Mouse (Mus musculus) liver, postnatal 0 days (tissue): ENCODE data around the gene Rasgef1b. TPM values are rescaled to one million over a fixed set of nuclear protein-coding genes. Genes with fewer than 3 reads are reported as not detected.

Experiments used
- ATAC-seq: fragments of 200-750 bp; cut with Nextera tagmentation; 2 replicates; pipeline ENCODE4 v1.8.0; 2017; ENCODE audit warnings: mild to moderate bottlenecking, moderate library complexity
- DNase-seq: peaks from one replicate; pipeline ENCODE4 v3.0.0-alpha.2; 2016
- H3K27ac ChIP-seq: fragments of 300-500 bp; sonication (generic); 2 replicates; pipeline ENCODE4 v1.5.1; 2014; ENCODE audit warnings: antibody characterized with exemption, moderate library complexity, mild to moderate bottlenecking, low read depth
- H3K27me3 ChIP-seq: fragments of 300-500 bp; sonication (generic); 2 replicates; pipeline ENCODE4 v1.6.1; 2014; ENCODE audit warnings: low read length, control low read depth, mixed read lengths; ENCODE audit not compliant: insufficient read depth
- H3K36me3 ChIP-seq: fragments of 300-500 bp; sonication (generic); replicated peaks from 2 replicates; pipeline ENCODE4 v1.6.1; 2014; ENCODE audit warnings: mild to moderate bottlenecking, control low read depth, low read length, moderate library complexity, mixed read lengths; ENCODE audit not compliant: insufficient read depth
- H3K4me1 ChIP-seq: fragments of 300-500 bp; sonication (generic); 2 replicates; pipeline ENCODE4 v1.6.1; 2014; ENCODE audit warnings: antibody characterized with exemption, mild to moderate bottlenecking, control low read depth; ENCODE audit not compliant: insufficient read depth
- H3K4me2 ChIP-seq: fragments of 300-500 bp; sonication (generic); 2 replicates; pipeline ENCODE4 v1.6.1; 2014; ENCODE audit warnings: low read depth, mild to moderate bottlenecking, low read length, moderate library complexity, mixed read lengths
- H3K4me3 ChIP-seq: fragments of 300-500 bp; sonication (generic); 2 replicates; pipeline ENCODE4 v1.5.1; 2014; ENCODE audit warnings: low read depth, low read length
- H3K9ac ChIP-seq: fragments of 300-500 bp; sonication (generic); replicated peaks from 2 replicates; pipeline ENCODE4 v1.6.1; 2014; ENCODE audit warnings: mild to moderate bottlenecking, moderate library complexity
- H3K9me3 ChIP-seq: fragments of 300-500 bp; sonication (generic); 2 replicates; pipeline ENCODE4 v1.6.1; 2016; ENCODE audit warnings: mild to moderate bottlenecking, control low read depth, low read length, mixed read lengths
- CTCF ChIP-seq: sonication (generic); IDR thresholded peaks from 2 replicates; pipeline ENCODE4 v1.5.1; 2016; ENCODE audit warnings: antibody characterized with exemption, low read depth
- EP300 ChIP-seq: IDR thresholded peaks from 2 replicates; pipeline ENCODE4 v1.6.1; 2016; ENCODE audit warnings: antibody characterized with exemption, low read depth, mild to moderate bottlenecking
- WGBS: fragments of 180-500 bp; shearing (Covaris S2); extraction: QIAGEN DNeasy Blood & Tissue Kit; methylation state at CpG from one replicate; pipeline ENCODE4 v1.1.7; 2014; ENCODE audit not compliant: insufficient replicate concordance; 5-methylcytosine and 5-hydroxymethylcytosine counted together
- polyA plus RNA-seq: library from polyadenylated mRNA; unstranded; fragments of >200 nt; fragmentation: Nextera tagmentation; extraction: Ambion mirVana; gene quantifications from 2 replicates; pipeline ENCODE4 v1.2.1, GENCODE M21; 2015

Rasgef1b gene
- polyA plus RNA-seq, 1 experiment from 2014 or later: 11.8 TPM

DNA sequence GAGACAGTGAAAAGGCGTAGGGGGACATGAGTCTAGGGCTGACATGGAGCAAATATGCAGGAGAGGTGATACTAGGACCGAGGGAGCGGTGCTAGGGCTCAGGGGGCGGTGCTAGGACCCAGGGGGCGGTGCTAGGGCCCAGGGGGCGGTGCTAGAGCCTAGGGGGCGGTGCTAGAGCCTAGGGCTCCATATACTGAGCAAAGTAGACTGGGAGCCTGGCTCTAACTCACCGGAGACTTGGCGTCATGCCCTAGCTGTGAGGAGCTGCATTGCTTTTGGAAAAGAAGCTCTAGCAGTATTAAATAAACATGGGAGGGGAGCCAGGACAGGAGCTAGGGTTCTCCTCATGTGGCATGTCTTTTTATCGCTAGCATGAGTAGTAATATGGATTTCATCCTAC is 75.9 kb downstream of the Rasgef1b start:
- WGBS: 69% methylated on average over 10 of the region's 10 CpGs
- Histone ChIP-seq H3K4me2 (no peak overlapping the region), H3K36me3 (no peaks in the 10 kb centered on the region), H3K4me3 (no peak overlapping the region), H3K9ac (no peak overlapping the region), H3K27ac (no peak overlapping the region), H3K9me3 (no peaks in the 10 kb centered on the region), H3K27me3 (no peaks in the 10 kb centered on the region), H3K4me1 (no peaks in the 10 kb centered on the region)
- no peak for ATAC-seq
- DNase-seq: no peak
- TF ChIP-seq CTCF (no peak), EP300 (no peak)

DNA sequence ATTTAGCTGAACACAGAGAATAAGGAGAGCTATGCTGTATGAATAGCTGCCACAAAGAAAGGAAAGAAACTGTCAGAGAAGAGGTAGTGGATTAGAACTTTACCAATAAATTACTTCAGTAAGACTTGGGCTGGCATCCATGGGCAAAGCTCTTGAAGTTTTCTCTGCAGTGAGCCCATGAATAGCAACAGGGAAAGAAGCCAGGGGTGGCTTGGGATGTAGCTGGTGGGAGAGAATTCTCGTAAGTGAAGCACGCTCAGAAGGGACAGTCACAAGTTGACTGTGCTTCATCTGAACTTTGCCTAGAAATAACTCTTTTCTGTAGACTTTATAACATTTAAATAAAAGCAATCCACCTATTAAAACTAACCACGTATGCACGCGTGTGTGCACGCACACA is 87.5 kb downstream of the Rasgef1b start:
- DNase-seq (no peak), ATAC-seq (no peak)
- no peak overlapping the region for H3K27ac ChIP-seq
- H3K9me3 ChIP-seq: no peaks in the 10 kb centered on the region
- no peaks in the 10 kb centered on the region for H3K27me3 ChIP-seq
- no peak overlapping the region for H3K9ac ChIP-seq
- no peak overlapping the region for H3K4me2 ChIP-seq
- H3K4me1 ChIP-seq: no peaks in the 10 kb centered on the region
- TF ChIP-seq EP300: no peak
- TF ChIP-seq CTCF: no peak
- no peaks in the 10 kb centered on the region for H3K36me3 ChIP-seq
- H3K4me3 ChIP-seq: no peak overlapping the region
- WGBS: 84% methylated on average over 6 of the region's 6 CpGs

DNA sequence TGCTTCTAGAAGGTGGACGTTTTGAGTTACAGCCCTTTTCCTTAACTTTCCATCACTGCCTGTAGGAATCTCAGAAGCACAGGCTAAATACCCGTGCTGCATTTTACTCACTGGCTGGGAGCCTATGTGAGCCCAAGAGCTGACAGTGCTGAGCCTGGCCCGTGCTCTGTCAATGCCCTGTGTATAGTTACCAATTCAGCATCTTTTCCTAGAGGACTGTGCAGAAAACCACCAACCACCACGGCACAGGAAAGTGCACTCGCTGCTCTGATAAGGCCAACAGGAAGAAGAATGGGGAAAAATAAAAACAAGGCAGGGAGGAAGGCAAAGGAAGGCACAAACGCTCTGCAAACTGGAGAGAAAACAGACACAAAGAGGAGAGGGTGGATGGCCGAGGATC is 92.3 kb downstream of the Rasgef1b start:
- Histone ChIP-seq H3K27me3 (no peaks in the 10 kb centered on the region), H3K4me1 (peaks cover 14% of the 10 kb centered on the region), H3K36me3 (no peaks in the 10 kb centered on the region), H3K27ac (no peak overlapping the region), H3K9ac (no peak overlapping the region), H3K4me2 (no peak overlapping the region), H3K9me3 (no peaks in the 10 kb centered on the region), H3K4me3 (no peak overlapping the region)
- no peak for DNase-seq
- no peak for ATAC-seq
- peak; percentile 18; the same call in 1 of the 2 replicates for TF ChIP-seq EP300
- no peak for TF ChIP-seq CTCF
- WGBS: 16% methylated on average over 7 of the region's 7 CpGs

DNA sequence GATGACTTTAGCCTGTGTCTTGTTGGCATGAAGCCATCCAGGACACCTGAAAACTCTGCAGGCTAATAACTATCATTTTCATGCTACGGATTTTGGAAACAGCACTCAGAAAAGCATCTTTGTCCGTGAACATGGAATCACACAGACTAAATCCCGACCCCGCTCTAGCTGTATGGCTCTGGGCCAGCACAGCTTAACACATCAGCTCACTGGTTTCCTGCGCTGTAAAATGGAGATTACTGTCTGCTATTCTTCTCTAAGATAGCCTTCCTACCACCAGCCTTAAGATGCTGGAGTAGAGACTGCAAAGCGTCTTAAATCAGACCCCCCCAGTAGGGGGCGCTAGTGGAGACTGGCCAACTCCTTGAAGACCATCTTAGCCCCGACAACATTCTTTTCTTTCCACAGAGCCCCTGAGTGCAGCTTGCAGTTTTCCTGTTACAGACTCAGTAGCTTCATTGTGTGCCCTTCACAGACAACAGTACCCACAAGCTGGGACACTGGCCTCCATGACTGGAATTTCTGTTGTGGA is 94.8 kb downstream of the Rasgef1b start:
- ATAC-seq: no peak
- WGBS: 72% methylated on average over 8 of the region's 8 CpGs
- DNase-seq: peak; percentile 30
- H3K4me3 ChIP-seq: no peak overlapping the region
- peaks cover 14% of the 10 kb centered on the region for H3K4me1 ChIP-seq
- H3K9ac ChIP-seq: no peak overlapping the region
- peak overlapping the region; percentile 29 for H3K27ac ChIP-seq
- no peak overlapping the region for H3K4me2 ChIP-seq
- H3K9me3 ChIP-seq: no peaks in the 10 kb centered on the region
- peak; percentile 53 for TF ChIP-seq CTCF
- TF ChIP-seq EP300: no peak
- H3K27me3 ChIP-seq: no peaks in the 10 kb centered on the region
- no peaks in the 10 kb centered on the region for H3K36me3 ChIP-seq

DNA sequence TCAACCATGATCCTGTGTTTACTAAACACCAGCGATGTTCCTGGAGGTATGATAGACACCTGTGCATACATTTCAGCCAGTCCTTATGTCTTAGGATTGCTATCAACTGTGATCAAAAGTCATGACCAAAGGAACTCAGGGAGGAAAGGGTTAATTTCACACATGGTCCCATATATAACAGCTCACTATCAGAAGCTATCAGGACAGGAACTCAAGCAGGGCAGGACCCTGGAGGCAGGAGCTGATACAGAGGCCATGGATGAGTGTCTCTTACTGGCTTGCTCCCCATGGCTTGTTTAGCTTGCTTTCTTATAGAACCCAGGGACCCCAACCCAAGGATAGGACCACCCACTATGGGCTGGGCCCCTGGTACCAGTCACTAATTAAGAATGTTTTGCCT is 95.3 kb downstream of the Rasgef1b start:
- H3K9ac ChIP-seq: no peak overlapping the region
- no peak overlapping the region for H3K4me3 ChIP-seq
- no peaks in the 10 kb centered on the region for H3K9me3 ChIP-seq
- H3K27ac ChIP-seq: peak overlapping the region; percentile 29
- H3K27me3 ChIP-seq: no peaks in the 10 kb centered on the region
- WGBS: 52% methylated on average over 1 of the region's 1 CpGs
- H3K4me2 ChIP-seq: peak overlapping the region; percentile 23; the same call in 1 of the 2 replicates
- no peak for DNase-seq
- TF ChIP-seq EP300: no peak
- no peak for TF ChIP-seq CTCF
- peak; percentile 47 for ATAC-seq
- H3K4me1 ChIP-seq: peaks cover 14% of the 10 kb centered on the region
- no peaks in the 10 kb centered on the region for H3K36me3 ChIP-seq

DNA sequence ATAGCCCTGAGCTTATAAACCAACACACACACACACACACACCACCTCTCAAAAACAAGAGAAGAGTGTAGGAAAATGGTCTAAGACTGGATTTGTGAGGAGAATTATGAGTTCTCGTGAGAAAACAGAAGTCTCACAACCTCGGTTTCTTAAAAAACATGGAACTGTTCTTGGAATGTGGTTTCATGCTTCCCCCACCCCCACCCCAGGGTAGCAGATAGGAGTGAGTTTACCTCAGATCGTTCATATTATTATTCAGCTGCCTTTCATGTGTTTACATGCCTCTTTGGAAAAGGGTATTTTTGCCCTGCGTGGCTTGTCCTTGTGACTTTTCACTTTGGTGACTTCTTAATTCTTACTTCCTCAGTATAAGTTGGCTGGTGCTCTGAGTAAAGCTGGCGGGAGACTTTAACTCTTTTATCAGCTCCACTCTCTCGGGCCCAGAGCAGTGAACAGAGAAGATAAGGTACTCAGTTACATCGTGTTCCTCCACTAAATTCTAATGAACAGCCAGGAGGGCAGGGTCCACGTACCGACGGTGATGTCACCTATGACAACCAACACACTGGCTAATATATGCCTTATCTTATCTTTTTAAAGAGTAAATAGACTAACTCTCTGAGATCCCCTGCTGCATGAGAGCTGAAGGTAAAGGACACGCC is 96.1 kb downstream of the Rasgef1b start:
- H3K9me3 ChIP-seq: no peaks in the 10 kb centered on the region
- H3K36me3 ChIP-seq: no peaks in the 10 kb centered on the region
- no peaks in the 10 kb centered on the region for H3K27me3 ChIP-seq
- H3K9ac ChIP-seq: no peak overlapping the region
- H3K4me3 ChIP-seq: no peak overlapping the region
- TF ChIP-seq EP300 (peak; percentile 94), CTCF (no peak)
- peaks cover 14% of the 10 kb centered on the region for H3K4me1 ChIP-seq
- H3K4me2 ChIP-seq: peak overlapping the region; percentile 23
- peak overlapping the region; percentile 41 for H3K27ac ChIP-seq
- WGBS: 26% methylated on average over 11 of the region's 11 CpGs
- DNase-seq (peak; percentile 56), ATAC-seq (peak; percentile 96)
